Mouse (Mus musculus) hindbrain, postnatal 0 days (tissue): ENCODE measurements at regions not wholly inside any gene's neighbourhood (a gene's known extent, or its start where the extent isn't known, plus 50 kb on each side); places are given as distances from the start of the nearest gene placed in this dataset.

Experiments used
- ATAC-seq: fragments of 200-750 bp; cut with Nextera tagmentation; 2 replicates; pipeline ENCODE4 v1.8.0; 2017; ENCODE audit warnings: mild to moderate bottlenecking, moderate TSS enrichment, moderate library complexity
- DNase-seq: peaks from one replicate; pipeline ENCODE4 v3.0.0-alpha.2; 2015; ENCODE audit warnings: low spot score
- H3K27ac ChIP-seq: fragments of 300-500 bp; sonication (generic); 2 replicates; pipeline ENCODE4 v1.5.1; 2014; ENCODE audit warnings: mild to moderate bottlenecking
- H3K27me3 ChIP-seq: fragments of 300-500 bp; sonication (generic); 2 replicates; pipeline ENCODE4 v1.6.1; 2014; ENCODE audit warnings: low read length, mixed read lengths; ENCODE audit not compliant: insufficient read depth
- H3K36me3 ChIP-seq: fragments of 300-500 bp; sonication (generic); 2 replicates; pipeline ENCODE4 v1.6.1; 2014; ENCODE audit warnings: low read length, mixed read lengths; ENCODE audit not compliant: insufficient read depth
- H3K4me1 ChIP-seq: fragments of 300-500 bp; sonication (generic); 2 replicates; pipeline ENCODE4 v1.6.1; 2014; ENCODE audit warnings: antibody characterized with exemption, low read length, mixed read lengths; ENCODE audit not compliant: insufficient read depth
- H3K4me2 ChIP-seq: fragments of 300-500 bp; sonication (generic); 2 replicates; pipeline ENCODE4 v1.6.1; 2014; ENCODE audit warnings: low read depth, mild to moderate bottlenecking, low read length, moderate library complexity, mixed read lengths
- H3K4me3 ChIP-seq: fragments of 300-500 bp; sonication (generic); 2 replicates; pipeline ENCODE4 v1.5.1; 2014; ENCODE audit warnings: low read length
- H3K9ac ChIP-seq: fragments of 300-500 bp; sonication (generic); replicated peaks from 2 replicates; pipeline ENCODE4 v1.6.1; 2014; ENCODE audit warnings: mild to moderate bottlenecking, low read length, moderate library complexity, mixed read lengths
- H3K9me3 ChIP-seq: fragments of 300-500 bp; sonication (generic); 2 replicates; pipeline ENCODE4 v1.6.1; 2016; ENCODE audit warnings: low read length, mixed read lengths
- CTCF ChIP-seq: IDR thresholded peaks from 2 replicates; pipeline ENCODE4 v1.5.1; 2016; ENCODE audit warnings: antibody characterized with exemption, control low read depth, low read depth
- WGBS: fragments of 180-500 bp; shearing (Covaris S2); extraction: QIAGEN DNeasy Blood & Tissue Kit; methylation state at CpG from one replicate; pipeline ENCODE4 v1.1.7; 2014; 5-methylcytosine and 5-hydroxymethylcytosine counted together
- microRNA counts: library from miRNA; unstranded; fragments of <30 nt; microRNA quantifications from one replicate; lab custom pipeline; 2015
- microRNA-seq, 2 experiments: library from miRNA; unstranded; fragments of <30 nt; microRNA quantifications; one replicate each; pipeline ENCODE4; 2016

GRCm38 (mm10) chr13:84066960-84067665 is 155.0 kb upstream of the Tmem161b start:
- DNase-seq (peak; percentile 46), ATAC-seq (no peak)
- H3K27ac ChIP-seq, result peak overlapping the region; percentile 83
- H3K27me3 ChIP-seq, result no peaks in the 10 kb centered on the region
- H3K4me2 ChIP-seq, result peak overlapping the region; percentile 37
- H3K36me3 ChIP-seq, result no peaks in the 10 kb centered on the region
- WGBS, result 20% methylated on average over 4 of the region's 4 CpGs
- H3K4me1 ChIP-seq, result peaks cover 14% of the 10 kb centered on the region; the same call in 1 of the 2 replicates
- H3K4me3 ChIP-seq, result no peak overlapping the region
- no peak for TF ChIP-seq CTCF
- H3K9me3 ChIP-seq, result no peaks in the 10 kb centered on the region
- H3K9ac ChIP-seq, result peak overlapping the region; percentile 41; the same call in 1 of the 2 replicates

- ATAC-seq (no peak), DNase-seq (no peak)
- Histone ChIP-seq H3K9me3 (no peaks in the 10 kb centered on the region), H3K27me3 (no peaks in the 10 kb centered on the region), H3K36me3 (no peaks in the 10 kb centered on the region), H3K4me1 (peaks cover 14% of the 10 kb centered on the region; the same call in 1 of the 2 replicates), H3K27ac (no peak overlapping the region), H3K4me3 (no peak overlapping the region), H3K4me2 (no peak overlapping the region), H3K9ac (no peak overlapping the region)
- no peak for TF ChIP-seq CTCF
- 91% methylated on average over 1 of the region's 1 CpGs for WGBS
Measured at GRCm38 (mm10) chr13:84068365-84068764, 153.7 kb upstream of the Tmem161b start.

MicroRNAs in the stretch of these regions (microRNA counts, 519-probe panel; counts per million panel counts)
- 8,322 counts per million, percentile 100 among the panel's probes with 10 or more counts for microRNA mmu-miR-9 (lab: Ali Mortazavi, UCI)

Small RNAs in the stretch of these regions (microRNA-seq; reads per million reads assigned to microRNA genes)
- gene Mir9-2, result 1.6 to 1.8 reads per million in 2 experiments
